Mouse (Mus musculus) spleen, embryonic (tissue): ENCODE results near the gene Arid1b.

ENCODE experiments used
- CTCF ChIA-PET: fragments of 350-600 bp; sonication (Branson Sonifier 250); formaldehyde crosslinking; loops from one replicate; lab custom pipeline; 2022; lab: Charles Lee

Gene Arid1b

DNA sequence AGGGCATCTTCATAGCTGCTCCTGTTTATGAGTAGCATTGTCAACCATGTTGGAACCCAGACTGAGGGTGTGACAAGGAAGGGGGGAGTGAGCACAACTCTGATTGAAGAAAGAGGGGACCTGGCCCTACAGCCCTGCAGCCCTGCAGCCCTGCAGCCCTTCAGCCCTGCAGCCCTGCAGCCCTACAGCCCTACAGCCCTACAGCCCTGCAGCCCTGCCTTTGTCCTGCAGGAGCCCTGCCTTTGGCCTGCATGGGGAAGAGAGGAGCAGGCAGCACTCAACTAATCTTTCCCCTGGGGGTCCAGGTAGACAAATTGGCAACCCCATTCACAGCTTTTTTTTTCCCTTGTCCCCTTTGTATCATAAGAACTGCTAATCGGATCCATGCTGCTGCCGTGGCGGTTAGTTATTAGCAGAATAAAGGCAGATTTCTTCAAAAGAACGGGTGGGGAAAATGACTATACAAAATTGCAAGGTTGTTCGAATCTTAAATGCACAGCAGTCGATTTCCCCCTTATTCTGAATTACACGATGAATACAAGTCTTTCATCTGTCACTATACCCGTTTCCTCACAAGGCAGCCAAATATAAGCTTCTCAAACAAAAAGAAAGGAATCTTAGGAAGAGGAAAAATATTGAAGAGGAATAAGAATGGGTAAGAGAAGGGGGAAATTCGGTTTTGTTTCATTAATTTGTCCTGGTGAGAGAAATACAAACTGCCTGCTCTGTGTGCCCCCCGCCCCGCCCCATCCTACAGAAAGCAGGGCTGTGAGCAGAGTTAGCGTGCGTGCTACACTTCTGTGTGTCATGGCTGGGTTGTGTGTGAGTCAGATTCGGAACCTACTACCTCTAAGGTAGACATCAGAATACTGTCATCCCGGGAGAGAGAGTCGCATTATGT, 260.8 kb downstream of the Arid1b start:
- CTCF ChIA-PET = interaction anchor here (0.6 kb wide), 2 partner anchors 64 to 410 kb away, joined by 3 to 8 read pairs; no protein-coding TSS in a partner anchor

DNA sequence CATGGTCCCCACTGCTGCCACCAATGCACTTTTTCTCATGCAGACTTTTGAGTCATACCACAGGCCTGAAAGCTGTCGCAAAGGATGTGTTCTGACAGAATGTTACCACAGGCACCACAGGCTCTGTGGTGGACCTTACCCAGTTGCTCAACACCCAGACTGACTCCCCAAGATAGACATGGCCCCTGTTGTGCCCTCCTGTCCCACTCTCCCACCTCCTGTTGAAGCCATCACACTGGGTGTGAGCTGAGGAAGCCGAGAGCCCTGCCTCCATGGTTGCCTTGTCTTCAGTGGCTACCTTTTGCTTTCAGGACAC, 261.4 kb downstream of the Arid1b start:
- CTCF ChIA-PET = interaction anchor here (0.6 kb wide), 1 partner anchor 64 kb away, joined by 3 read pairs; no protein-coding TSS in a partner anchor

DNA sequence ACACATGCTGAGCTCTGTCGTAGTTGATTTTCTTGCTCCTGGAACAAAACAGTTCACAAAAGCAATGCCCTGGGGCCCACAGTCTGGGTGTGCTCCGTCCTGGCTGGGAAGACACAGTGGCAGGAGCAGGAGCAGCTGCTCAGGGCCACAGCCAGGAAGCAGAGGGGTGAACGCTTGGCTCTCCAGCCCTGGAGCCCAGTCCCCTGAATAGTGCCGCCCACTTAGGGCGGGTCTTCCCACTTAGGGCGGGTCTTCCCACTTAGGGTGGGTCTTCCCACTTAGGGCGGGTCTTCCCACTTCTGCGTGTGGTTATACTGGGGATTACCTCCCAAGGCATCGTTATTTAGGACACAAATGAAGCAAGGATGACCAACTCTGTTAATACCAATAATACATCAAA, 264.8 kb downstream of the Arid1b start:
- CTCF ChIA-PET = interaction anchor here (0.7 kb wide), 1 partner anchor 23 kb away, joined by 4 read pairs; no protein-coding TSS in a partner anchor

DNA sequence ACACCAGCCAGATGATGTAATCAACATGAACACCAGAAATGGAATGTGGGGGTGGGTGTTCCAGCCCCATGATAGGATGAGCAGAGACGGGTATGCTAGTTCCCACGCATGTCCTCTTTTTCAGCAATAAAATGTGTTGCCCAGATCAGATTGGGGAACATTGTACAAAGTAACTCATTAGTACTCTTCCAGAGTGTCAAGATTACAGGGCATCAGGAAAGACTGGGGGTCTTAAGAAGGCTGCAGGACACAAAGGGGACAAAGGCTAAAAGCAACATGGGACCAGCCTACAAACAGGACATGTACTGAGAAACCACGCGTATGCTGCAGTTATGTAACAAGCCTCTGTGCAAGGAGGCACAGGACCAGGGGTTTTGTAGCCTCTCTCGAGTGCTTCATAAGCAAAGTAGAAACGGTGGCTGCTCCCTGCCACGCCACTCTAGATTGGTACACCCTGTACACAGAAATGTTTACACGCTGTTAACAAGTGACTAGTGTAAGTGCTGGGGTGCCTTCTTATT, 267.1 kb downstream of the Arid1b start:
- CTCF ChIA-PET = no interaction called here

DNA sequence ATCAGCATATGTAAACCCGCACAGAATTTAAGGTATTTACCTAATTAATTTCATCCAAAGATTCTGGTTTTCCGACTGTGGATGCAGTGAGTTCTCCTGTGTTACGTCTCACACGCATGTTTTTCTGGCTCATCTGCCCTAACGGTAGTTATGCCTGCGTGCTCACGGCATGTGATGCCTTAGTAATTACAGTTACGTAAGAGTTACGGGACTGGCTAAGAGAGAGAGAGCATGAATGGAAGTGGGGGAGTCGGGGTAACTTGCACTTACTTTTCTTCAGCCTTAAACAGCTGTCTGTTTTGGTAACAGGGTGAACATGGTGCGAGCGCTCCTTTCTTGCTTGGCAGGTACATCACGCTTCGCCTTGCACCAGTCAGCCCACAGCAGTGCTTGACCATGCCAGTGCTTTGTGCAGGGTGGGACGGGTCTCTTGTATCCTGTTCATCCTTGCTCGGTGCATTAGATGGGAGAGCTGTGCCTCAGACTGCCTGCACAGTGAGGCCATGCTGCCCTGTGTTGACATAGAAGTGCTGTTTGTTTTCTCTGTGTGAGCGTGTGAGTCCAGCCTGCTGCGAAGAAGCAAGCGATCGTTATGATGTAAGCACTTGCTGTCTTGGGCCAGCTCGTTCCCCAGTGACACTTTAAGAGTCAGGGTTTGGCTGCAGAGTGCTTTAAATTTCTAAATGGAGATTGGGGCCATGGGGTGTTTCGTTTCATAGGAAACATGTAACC, 267.9 kb downstream of the Arid1b start:
- CTCF ChIA-PET = no interaction called here

DNA sequence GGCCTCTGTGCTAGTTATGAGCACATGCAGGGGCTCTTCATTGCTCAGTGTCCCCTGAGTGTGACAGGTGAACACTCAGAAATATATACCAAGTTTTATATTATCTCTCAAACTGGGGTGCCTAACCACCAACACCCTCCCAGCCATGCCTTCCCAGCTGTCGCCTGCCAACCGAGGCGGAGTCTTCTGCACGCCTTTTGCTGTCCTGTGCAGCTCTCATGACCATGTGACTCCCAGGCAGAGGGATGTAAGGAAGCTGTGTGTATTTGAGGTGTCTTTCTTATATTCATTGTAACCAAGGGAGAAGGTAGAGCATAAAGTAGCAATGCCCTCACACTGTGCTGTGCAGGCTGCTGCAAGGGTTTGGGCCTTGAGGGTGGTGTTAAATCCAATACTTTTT, 268.7 kb downstream of the Arid1b start:
- CTCF ChIA-PET = no interaction called here

DNA sequence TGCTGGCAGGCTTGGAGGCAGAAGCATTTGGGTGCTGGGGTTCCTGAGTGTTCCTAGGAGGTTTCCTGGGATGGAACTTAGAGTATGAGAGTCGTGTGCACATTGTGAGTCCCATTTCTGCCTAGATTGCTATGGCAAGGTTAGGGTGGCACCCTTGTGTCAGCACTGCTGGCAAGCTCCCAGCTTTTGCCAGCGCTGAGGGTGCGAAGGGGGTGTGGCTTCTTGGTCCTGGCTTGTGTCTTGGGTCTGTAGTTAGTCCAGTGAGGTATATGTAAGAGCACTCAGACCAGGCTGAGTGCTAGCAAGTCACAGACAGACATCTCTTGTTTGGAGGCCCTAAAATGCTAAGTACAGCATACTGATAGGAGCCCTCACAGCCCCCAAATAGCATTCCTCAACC, 270.7 kb downstream of the Arid1b start:
- CTCF ChIA-PET = no interaction called here

DNA sequence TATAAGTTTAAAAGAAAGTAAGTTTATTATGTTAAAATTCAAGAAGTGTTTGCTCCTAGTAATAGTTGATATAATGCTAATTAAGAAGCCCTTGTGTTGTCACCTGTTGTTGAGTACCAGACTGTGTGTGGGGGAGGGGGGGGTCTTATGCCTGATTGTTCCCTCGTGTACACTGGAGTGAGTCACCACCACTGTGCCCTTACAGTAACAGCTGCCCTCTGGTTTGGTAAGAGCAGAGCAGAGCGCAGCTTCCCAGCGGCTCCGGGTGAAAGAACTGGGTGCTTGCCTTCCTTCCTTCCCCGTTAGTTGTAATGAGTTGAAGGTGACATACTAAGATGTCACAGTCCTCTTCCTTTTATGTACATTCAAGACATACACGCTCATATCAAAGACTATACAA, 271.5 kb downstream of the Arid1b start:
- CTCF ChIA-PET = no interaction called here

DNA sequence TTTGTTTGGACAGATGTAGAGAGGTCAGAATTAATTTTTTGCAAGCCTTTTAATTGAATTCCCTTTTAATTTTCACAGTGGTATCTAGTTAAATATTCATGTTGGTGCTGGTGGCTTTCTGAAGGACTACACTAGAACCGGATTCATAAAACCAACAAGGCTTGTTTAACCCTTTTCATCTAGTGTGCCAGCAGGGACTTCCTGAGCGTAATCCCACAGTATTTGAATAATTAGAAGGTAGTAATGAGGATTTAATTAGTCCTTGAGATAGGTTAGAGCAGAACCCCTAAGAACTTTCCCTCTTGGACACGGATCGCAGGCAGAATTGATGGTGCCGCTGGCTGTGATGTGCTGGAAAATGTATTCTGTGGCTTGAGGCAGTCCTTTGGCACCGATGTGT, 273.6 kb downstream of the Arid1b start:
- CTCF ChIA-PET = no interaction called here

DNA sequence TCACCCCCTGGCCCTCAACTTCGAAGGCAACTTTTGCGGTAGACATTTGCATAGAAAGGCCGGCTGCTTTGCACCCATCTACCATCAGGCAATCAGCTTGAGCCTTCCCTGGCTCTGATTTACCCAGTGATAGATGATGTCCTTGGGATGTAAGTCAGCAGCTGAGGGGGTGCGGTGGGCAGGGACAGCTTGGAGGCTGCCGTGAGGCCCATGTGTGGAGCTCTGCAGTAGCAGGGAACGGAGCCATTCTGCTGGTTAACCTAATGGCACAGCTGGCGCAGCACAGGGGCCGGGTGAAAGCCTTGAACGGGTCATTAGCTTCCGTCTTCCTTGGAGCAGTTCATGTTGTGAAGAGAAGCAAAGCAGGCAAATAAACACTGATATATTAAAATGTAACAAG, 275.2 kb downstream of the Arid1b start:
- CTCF ChIA-PET = no interaction called here

DNA sequence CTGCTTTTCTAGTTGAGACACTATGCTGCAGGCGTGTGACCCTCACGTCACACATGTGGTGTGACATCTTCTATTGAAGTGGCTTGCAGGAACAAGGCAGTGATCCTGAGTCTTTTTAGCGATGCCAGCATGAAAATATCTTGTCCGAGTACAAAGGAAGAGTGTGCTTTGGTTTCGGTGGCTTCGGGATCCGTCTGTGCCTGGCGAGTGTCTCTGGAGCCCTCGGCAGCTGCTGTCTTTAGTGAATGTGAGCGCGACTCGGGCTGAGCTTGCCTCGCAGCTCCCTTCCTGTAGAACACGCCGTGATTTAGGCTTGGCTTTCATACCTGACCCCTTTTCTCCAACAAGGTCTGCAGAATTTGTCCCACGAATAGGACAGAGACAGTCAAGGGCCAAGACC, 275.6 kb downstream of the Arid1b start:
- CTCF ChIA-PET = no interaction called here

DNA sequence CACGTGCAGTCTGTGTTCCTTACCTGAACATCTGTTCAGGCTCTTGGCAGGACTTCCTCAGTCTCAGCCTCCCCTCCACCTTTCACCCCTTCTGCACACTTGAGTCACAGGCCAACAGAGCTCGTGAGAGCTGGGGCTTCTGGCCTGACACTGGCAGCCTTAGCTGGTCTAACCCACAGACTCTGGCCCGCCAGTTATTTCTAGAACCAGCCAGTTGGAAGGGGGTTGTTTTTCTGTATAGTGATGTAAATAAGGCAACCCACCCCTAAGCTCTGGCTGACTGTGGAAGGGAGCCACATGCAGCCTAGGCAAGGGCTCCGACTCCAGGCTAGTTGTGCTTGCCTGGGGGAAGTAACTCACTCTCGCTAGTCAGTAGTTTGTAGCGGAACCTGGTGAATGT, 276.7 kb downstream of the Arid1b start:
- CTCF ChIA-PET = no interaction called here

DNA sequence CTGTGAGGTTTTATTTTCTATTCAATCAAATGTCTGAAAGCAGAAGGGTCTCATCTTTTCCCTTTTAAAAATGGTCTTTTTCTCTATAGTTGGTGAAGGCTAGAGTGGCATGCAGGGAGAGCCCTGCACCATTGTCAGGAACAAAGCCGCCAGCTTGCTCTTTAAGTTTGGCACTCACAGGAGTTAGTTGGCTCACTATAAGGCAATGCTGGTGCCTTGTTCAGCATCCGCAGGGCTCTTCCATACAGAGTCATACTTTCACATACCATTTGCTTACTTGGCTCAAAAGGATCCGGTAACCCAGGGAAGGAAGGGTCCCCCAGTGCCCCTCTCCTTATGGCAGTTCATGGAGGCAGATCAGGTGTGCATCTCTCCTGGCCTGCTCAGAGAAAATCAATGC, 279.0 kb downstream of the Arid1b start:
- CTCF ChIA-PET = no interaction called here

DNA sequence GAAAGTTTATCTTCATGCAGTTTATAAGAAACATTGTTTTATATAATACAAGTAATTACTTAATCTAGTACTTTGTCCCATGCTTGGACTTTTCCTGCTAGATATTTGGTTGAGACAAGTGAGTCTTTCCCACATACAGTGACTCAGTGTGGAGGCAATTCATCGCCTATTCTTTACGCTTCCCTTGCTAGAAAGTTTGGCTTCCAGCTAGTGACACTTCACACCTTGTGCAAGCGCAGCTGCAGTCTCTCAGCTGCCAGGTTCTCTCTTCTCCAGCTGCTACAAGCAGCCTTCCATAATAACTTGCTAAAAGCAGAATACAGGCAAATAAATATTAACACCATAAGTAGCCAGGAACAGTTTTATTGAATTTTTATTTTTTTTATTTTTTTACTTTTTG, 279.6 kb downstream of the Arid1b start:
- CTCF ChIA-PET = no interaction called here

DNA sequence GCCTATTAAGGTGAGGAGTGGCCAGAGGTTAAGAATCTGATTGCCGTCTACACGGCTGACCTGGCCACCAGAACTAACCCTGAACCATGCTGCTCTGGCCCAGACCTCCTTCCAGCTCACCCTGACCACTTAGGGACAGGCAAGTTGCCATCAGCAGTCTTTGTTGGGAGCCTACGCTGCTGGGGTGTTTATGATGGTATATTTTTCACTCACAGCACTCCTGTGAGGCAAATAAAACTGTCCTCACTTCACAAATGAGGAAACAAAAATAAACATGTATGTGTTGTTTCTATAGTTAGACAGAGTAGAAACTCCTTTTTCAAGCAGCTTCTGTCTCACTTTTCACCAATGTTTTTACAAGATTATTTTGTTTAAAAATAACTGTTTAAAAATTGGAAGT, 280.3 kb downstream of the Arid1b start:
- CTCF ChIA-PET = no interaction called here

DNA sequence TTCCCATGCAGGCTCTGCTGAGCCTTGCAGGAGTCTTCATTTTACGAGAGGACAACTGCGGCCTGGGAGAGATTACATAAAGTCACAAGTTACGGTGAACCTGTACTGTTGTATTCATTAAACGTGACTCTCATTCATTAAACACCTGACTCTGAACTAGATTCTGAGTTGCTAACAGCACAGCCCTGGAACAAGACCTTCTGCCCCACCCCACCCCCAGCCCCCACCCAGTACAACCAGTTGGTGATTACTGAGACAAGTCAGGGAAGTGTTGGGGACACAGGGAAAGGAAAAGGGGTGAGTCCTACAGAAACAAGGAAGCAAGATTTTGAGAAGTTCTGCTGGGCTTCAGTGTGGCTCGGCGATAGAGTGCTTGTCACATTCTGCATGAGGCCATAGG, 281.6 kb downstream of the Arid1b start:
- CTCF ChIA-PET = no interaction called here

DNA sequence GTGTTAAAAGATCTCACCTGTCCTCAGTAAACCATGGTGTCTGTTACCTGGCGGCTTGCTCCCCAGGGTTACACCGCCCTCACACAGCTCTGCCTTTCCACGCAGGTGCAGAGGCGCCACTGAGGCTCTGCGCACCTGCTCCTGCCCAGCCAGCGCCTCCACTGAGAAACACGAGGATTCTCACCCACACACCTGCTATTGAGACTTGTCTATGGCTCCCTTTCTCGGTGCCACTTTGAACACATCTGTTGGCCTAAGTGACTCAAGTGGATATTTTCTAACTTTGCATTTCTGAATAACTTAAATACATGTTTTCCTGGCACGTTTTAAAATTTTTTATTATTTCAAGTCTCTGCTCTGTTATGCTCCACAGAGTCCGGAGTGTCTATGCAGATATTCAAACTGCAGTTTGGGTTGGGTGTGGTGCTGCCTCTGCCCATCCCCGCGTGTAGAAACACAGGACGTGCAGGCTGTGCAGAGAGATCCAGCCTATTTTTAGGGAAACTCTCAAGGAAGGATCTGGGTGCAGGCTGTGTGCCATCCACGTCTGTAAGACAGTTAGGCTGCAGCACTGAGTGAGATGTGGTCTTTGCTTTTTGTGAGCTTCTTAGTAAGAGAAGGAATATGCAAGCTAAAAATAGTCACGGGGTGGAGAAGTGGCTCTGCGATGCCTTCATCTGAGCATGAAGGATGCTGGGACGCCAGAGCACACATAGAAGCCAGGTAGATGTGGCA, 283.2 kb downstream of the Arid1b start:
- CTCF ChIA-PET = no interaction called here

DNA sequence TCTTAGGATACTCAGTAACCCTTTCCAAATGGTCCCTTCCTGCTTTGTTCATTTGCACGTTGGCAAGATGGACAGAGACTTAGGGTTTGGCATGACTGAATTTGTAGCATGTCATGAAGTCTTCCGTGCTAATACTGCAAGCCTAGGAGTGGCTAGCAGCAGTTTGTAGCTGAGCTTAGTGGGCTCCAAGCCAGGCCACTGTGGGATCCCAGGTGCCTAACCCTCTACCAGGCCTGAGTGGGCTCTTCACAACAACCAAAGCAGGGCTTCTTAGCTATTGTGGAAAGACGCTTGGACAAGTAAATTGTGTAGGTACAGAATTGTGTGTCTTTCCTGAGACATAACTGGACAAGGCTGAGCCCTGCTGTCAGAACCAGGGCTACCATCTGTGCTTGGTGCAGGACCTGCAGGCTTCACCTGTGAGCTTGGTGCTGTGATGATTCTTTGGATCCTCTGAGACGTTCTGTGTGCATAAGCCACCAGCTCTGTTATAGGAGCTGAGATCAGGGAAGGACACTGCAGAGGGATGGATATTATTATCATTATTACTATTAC, 286.4 kb downstream of the Arid1b start:
- CTCF ChIA-PET = interaction anchor here (0.6 kb wide), 2 partner anchors 106 to 279 kb away, joined by 7 to 9 read pairs; no protein-coding TSS in a partner anchor

DNA sequence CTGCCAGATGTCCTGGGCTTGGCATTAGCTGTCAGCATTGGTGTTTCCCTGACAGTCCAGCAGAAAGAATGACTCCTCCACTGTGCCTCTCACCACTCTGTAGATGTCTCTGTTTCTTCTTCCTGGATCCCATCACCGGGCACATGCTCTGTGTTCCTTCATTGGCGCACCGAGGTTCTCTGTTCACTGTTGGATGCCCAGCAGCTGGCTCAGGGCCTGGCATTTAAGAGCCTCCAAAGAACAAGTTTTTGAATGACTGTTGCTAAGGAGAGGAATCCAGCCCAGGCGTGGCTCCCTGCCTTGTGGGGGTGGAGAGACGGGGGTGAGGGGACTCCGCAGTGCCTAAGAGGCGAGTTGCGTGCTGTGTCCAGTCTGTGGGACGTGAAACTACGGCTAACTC, 290.7 kb downstream of the Arid1b start:
- CTCF ChIA-PET = no interaction called here

DNA sequence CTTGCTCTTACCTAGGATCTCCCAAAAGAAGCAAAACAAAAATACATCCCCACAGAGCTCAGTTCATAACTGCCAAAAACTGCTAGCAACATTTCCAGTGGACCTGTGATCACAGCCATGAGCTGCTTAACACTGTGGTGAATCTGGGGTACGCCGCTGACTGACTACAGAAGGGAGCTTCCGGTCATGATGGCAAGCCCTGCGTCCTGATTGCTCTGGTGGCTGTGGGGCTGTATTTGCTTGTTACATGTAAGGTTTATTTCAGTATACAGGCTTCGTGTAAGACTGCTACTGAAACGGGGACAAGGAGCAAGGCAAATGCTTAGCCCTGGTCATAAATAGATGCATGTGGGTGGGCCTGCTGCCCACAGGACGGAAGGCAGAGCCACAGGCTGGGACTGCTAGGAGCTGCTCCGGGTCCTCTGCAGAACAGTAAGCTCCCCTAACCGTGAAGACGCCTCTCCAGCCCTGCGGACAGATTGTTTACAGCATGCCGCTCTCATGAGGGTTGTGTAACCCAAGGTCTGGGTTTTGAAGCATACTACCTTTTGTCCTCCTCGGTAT, 291.8 kb downstream of the Arid1b start:
- CTCF ChIA-PET = no interaction called here

DNA sequence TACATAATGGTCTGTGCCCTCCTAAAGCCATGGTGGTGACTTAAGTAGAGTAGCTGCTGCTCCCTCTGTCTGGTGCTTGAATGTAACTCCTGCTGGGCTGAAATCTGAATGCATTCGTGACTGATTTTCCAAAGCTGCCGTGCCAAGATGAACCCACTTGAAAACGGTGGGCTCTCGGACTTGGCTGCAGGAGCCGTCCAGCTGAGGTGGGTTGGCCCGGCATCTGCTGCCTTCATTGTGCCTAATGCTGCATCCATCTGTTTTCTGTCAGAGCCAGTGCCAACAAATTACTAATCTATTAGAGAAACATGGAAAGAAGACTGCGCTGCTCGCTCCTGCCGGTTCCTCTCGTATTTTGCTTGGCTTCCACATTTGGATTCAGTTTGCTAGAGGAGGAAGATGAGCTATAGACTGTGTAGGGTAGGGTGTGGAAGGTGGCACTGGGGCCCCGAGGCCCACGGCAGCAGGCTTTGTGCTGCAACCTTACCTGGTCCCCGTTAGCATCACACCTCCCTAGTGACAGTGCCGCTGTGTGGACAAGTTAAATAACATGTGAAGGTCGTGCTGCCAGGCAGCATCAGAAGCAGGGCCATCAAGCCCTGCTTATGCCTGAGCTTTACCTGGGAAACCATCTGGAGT, 292.6 kb downstream of the Arid1b start:
- CTCF ChIA-PET = no interaction called here
